Mouse (Mus musculus) cerebellum, postnatal 14 days (tissue): ENCODE data around the gene Aip.

Experiments used
- DNase-seq, 2 experiments: peaks; one replicate each; pipeline ENCODE4 v3.0.0; 2021; ENCODE audit warnings: mixed read lengths in 2 of 2

Aip gene

DNA sequence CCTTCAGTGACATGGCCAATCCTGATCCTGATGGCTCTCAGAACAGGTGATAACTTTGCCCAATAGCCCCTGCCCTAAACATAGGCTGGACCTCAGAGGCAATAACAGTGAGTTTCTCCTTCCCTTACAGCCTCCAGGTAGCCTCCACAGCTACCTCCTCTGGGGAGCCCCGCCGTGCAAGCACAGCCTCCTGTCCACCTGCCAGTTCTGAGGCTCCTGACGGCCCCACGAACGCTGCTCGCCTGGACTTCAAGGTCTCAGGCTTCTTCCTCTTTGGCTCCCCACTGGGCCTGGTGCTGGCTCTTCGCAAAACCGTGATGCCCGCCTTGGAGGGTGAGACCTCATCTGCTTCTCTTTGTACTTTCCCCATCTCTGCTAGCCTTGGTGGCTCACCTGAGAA lies 17.1 kb downstream of the Aip start:
- no peak for DNase-seq

DNA sequence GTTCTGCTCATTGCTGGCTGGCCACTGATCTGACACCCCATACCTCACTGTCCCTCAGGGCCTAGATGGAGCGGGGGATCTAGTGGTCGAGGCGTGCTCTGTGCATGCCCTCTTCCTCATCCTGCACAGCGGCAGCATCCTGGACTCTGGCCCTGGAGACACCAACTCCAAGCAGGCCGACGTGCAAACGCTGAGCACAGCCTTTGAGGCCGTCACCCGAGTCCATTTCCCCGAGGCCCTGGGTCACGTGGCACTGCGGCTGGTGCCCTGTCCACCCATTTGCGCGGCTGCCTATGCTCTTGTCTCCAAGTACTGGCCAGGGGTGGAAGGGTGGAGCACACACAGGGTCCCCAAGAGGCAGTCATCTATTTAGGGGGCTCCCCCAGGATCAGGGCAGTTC lies 19.0 kb downstream of the Aip start:
- no peak for DNase-seq

DNA sequence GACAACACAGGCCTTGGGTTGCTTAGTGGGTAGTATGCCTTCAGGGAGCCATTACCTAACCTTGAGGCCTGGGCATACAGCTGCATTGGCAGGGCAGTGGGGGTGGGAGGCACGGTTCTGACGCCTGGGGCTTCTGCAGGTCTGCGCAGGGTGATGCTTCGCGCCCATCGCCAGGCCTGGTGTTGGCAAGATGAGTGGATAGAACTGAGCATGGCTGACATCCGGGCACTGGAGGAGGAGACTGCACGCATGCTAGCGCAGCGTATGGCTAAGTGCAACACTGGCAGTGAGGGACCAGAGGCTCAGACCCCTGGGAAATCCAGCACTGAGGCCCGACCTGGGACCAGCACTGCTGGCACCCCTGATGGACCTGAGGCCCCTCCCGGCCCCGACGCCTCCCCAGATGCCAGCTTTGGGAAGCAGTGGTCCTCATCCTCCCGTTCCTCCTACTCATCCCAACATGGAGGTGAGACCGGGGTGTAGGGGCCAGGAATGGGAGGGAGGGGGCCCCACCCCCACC lies 20.9 kb downstream of the Aip start:
- no peak for DNase-seq

DNA sequence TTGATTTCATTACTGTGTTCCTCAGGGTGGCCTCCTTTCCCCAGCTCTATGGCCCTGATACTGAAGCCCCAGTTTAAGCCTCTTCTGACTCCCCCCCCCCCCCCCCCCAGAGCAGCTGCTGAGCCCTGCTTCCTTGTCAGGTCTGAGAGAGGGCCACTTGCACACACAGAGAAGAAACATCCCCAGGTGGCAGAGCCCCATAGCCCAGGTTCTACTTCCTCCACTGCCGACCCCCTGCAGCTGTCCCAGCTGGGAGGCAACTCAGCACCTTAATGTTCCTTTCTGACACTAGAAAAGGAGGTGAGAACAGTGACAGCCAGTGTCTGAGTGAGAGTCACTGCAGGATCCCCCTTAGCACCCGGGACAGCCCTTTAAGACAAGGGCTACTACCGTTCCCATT lies 21.9 kb downstream of the Aip start:
- no peak for DNase-seq

DNA sequence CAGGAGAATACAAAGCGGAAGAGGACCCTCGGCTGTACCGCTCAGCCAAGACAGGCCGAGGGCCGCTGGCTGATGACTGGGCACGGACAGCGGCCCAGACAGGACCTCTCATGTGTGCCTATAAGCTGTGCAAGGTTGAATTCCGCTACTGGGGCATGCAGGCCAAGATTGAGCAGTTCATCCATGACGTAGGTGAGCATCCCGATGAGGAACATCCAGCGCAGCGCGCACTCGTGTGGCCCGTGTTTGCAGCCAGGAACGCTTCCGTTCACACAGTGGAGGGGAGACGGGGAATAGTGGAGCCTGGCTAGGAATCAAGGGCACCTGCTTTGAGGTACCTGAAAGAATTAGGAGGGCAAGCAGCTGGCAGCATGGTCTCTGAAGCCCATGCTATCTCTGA lies 22.4 kb downstream of the Aip start:
- peak in 1 of 2 experiments; percentile 20 for DNase-seq

DNA sequence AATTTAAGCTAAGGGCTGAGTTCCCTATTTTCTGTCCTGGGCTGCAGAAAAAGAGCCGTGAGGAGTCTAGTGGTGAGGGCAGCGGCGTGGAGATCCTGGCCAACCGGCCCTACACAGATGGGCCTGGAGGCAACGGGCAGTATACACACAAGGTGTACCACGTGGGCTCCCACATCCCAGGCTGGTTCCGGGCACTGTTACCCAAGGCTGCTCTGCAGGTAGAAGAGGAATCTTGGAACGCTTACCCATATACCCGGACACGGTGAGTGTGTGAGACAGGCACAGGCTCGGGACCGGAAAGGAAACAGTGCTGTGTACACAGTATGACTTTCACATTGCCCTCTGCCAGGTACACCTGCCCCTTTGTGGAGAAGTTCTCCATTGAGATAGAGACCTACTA lies 23.0 kb downstream of the Aip start:
- peak; percentile 68 to 69 for DNase-seq

DNA sequence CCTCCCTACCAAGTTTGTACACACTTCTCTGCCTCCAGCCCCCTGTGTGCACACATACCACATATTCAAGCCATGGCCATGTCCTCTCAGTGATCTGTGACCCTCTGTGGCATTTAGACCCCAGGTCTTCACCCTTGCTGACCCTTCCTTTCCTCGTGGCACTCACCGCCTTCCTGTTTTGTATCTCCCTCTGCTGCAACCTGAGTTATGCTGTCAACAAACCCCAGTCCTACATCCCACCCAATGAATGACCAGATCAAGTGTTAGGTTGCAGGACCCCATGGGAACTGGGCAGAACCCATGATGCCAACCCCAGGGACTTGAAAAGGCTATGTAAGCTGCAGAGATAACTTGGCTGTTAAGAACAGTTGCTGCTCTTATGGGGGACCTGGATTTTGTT lies 23.6 kb downstream of the Aip start:
- no peak for DNase-seq

DNA sequence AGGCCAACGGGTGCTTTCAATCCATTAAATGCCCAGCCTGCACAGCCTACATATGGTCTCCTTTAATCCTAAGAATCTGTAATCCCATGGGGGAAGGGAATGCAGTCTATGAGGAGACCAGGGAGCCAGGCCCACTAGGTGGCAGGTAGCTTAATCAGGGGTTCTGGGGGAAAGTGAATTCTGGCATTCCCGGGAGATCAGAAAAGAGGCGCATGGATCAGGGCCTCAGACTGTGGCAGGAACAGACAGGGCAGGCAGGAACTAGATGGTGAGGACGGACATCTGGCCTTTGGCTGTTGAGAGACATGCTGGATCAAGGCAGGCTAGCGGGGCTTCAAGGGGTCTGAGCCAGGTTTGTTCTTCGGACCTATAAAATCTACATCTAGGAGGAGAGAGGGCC lies 24.2 kb downstream of the Aip start:
- DNase-seq, result peak in 1 of 2 experiments; percentile 38

DNA sequence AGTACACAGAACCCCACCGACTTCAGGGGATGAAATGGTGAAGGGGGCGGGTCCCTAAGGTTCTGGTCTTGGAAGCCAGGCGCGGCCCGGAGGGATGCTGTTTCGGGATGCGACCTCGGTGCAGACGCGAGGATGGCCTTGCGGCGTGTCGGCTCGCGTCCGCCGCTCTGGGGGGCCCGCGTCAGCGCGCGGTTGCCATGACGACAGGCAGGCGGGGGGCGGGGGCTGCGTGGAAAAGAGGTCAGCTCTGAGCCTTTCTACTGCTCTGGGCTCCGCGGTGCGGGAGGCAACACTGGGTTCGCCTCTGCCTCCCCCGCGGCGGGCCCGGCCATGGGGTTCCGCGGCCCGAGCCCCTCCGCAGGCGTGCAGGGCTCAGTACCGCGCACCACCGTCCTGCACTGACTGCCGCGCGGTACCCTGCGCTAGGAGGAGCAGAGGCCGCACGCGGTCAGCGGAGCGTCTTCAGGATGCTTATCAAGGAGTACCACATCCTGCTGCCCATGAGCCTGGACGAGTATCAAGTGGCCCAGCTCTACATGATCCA lies 24.9 kb downstream of the Aip start:
- DNase-seq, result peak; percentile 87 to 89

DNA sequence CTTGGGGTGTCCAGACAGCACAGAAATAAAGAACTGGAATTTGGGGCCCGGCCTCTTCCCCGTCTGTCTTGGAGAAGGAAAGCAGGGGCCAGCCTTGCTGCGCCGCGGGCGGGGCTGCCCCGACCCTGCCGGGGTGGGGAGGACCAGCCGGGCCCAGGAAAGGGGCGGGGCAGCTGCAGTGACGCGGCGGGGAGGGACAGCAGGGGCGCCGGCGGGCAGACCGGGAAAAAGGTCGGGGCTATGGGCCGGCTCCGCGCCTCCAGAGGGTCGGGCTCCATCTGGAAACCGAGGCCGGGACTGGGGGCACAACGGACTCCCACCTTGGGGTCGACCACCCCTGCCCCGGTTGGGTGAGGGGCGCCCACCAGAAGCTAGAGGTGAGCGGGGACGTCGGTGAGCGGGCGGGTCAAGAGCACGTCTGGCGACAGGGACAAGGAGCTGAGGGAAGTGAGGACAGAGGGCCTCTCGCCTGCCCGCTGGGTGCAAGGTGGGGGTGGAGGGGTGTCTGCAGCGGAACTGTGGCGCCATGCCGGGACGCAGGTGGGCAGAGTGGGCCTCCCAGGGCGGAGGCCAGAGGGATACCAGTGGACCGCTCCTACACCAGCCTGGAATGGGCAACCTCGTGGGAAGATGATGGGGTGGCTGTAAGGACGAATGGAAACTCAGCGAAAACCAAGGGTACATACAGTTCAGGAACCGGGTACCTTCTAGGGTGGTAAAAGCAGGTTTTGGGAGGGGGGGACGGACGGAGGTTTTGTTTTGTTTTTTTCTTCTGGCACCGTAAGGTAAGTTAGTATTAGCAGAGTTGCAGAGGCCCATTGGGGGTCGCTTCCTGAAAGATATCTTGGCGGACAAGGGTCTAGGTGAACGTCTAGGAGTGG lies 25.6 kb downstream of the Aip start, which contains the start of gene Pitpnm1:
TSS of gene Pitpnm1 (plus strand) at position 162 of the 881 bp plus-strand sequence.
- DNase-seq, result peak; percentile 62 to 64

DNA sequence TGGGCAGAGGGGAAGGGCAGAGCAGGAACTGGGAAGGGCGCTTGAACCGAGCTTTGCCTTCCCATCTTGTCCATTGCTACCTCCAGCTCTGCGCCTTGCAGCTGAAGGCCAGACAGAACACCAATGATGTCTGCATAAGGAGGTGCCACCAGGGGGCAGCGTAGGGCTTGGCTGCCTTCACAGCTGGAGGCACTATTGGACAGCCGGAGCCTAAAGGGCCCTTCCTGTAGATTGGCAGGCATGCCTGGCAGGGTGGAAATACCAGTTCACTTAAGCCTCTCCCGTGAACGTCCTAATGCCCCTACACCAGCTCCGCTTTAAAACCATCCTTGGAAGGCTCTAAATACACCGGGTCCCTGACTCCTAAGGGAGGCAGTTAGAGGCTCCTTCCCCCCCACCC lies 26.6 kb downstream of the Aip start:
- peak; percentile 93 to 94 for DNase-seq

DNA sequence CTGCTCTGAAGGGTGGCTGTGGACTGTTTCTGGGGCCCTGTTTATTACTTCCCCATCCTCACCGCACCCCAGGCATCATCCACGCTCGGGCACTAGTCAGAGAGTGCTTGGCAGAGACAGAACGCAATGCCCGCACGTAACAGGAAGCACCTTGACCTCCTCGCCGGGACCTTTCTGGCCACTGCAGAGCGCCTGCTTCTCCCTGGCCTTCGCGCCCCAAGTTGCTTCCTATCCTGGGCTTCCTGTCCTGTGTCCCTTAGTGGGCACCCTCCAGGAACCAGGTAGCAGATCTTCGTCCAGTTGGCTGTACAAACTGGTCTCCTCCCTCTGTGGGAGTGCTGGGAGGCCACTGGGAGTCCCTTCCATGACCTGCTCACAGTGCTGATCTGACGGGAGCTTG lies 27.2 kb downstream of the Aip start:
- DNase-seq, result peak in 1 of 2 experiments; percentile 28

DNA sequence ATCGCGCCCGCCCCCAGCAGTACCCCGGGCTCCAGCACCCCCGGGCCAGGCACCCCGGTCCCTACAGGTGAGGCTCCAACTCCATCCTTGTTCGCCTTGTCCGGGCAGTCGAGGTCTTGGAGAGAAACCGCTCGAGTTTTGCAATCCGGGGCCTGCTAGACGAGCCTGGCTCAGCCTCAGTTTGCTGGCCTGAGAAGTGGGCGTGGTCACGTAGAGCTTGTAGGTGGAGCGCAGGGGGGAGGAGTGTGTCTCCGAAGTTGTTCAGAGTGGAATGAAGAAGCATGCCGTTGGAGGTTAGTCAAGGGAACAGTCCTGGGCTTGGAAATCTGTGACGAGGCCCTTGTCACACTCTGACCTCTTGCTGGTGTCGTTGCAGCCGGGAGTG lies 28.2 kb downstream of the Aip start:
- no peak for DNase-seq

DNA sequence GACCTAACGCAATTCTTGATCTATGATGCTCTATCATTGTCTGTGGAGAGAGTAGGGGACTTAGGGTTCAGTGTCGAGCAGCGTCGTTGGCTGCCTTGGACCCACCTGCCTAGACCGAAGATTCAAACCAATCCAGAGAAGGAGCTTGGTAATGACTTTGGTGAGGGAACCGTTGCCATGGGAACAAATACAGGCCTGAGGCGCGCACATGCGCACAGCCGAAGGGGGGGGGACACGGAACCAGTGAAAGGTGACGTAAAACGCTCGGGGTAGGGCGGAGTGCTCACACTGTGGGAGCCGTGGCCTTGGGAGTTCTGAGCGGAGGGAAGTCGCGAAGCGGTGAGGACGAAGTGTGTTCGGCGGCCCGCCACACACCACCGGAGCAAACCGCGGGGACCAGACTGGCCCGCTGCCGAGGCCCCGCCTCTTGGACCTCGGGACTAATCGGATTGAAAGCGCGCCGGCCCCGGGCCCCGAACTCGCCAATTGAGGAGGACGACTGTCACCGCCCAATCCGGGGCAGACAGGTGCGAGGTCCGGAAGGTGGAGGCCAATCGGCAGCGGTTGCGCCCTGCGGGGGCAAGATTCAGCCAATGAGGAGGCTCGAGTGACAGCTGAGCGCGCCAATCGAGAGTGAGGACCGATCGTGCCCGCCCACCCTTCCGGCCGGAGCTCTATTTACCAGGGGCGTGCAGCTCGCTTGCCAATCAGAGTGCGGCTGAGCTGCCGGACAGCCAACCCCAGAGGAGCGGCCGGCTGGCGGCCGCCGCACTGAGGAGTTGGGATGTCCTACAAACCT lies 28.8 kb downstream of the Aip start, which contains the start of gene Cdk2ap2:
TSS of gene Cdk2ap2 (plus strand) at position 541 of the 799 bp plus-strand sequence.
- DNase-seq, result peak; percentile 100

DNA sequence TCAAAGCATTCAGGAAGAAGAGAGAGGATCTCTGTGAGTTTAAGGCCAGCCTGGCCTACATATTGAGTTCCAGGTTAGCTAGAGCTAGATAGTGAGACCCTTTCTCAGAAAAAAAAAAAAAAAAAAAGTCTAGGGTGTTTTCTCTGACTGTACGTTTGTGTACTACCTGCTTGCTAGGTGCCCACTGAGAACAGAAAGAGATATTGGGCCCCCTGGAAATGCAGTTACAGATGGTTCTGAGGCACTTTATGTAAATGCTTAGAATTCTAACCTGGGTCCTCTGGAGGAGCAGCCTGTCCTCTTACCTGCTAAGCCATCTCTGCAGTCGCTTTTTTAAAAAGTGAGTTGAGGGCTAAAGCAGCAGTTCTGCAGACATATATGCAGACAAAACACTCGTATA lies 29.9 kb downstream of the Aip start:
- no peak for DNase-seq

DNA sequence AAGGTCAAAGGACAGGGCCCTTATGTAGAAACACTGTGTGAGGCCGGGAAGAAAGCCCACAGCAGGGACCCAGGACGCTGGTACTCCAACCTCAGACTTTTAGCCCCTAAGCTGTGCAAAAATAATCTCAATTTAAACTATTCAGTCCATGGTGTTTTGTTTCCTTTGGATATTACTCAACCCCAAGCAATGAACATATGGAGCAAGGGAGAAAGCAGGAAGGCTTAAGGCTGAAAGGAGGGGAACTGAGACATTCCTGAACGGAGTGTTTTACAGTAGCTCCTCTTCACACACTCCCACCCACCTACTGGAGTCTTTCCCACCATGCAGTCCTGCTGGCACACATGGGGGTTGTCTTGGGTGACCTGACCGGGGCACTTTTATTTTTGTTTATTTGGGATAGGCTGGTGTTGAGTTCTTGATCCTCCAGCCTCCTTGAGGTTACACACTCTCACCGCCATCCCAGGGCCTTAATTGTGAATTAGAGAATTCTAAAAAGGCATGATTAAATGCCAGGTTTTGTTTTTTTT lies 30.8 kb downstream of the Aip start:
- no peak for DNase-seq

DNA sequence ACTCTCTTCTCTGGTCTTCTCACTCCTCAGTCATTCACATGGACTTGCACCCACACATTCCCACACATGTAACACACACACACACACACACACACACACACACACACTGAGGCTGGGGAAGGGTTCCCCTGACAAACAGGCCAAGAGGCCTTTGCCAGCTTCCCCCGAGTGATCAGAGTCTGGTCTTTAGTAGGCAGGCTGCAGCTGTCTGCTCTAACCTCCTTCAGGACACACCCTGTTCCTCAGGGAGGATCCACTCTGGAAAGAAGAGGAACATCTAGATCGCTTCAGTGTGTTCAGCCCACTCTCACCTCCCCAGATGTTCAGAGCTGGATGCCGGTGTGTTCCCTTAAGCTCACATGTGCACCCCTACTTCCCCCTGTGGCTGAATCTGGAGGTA lies 31.3 kb downstream of the Aip start:
- DNase-seq, result no peak

DNA sequence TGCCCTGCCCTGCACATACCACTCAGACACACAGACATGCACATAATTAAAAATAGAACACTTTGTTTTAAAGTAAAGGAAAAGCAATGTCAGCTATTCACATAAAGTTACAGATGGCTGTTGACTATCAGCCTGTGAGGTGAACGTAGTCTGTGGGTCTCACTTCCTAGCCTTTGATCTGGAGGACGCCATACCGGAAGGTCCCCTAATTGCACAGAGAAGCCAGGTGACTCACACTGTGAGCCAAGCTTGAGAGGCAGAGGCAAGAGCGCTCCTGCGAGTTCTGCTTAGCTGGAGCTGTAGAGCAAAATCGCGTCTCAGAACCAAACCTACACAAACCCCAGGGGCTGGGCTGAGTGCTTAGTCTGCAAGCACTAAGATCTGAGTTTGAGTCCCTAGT lies 31.9 kb downstream of the Aip start:
- DNase-seq, result no peak

DNA sequence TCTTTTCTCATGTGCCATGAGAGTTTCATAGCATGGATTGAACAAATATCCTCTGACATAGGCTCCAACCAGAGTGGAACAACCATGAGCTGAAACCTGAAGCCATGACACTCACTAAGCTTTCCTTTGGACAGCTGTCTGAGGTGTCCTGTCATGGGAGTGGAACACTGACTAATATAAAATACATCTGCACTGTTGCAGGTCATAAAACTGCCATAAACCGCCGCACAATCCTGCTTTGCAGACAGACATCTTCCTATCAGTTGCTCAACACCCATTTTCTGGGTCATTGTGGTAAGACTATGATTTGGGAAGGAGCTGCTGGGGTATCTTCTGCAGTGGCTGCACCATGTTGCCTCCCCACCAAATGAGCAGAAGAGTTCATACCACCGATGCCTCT lies 32.9 kb downstream of the Aip start:
- DNase-seq, result no peak

DNA sequence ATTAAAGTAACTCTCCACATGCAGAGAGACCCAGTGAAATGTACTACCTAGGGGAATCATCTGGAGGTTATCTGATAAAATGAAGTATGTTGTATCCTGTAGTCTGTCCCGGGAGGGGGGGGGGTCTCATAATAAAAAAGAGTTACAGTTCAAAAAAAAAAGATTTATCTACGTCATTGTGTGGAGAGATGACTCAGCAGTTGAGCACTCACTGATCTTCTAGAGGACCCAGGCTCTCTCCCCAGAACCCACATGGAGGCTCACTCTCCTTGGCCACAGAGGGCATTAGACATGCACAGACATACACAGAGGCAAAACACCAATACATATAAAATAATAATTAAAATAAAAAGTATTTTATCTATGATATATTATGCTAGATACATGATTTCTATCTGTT lies 34.3 kb downstream of the Aip start:
- DNase-seq, result no peak

DNA sequence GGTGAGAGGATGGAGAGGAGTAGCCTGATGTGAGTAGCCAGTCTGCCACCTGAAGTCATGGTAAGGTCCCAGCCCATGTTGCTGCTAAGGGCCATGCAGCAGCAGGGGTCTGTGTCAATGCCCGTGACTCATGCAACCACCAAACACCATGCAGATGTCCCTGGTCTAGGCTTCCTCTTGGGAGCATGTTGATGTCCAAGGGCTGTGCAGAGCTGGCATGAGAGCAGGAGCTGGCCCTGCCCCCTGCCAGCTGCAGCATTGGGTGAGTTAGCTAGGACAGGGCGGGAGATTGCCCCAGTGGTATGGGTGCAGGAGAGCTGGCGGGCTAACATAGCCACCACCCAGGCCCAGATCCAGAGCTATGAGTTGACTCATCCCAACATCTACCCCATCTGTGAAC lies 35.2 kb downstream of the Aip start:
- DNase-seq, result no peak

DNA sequence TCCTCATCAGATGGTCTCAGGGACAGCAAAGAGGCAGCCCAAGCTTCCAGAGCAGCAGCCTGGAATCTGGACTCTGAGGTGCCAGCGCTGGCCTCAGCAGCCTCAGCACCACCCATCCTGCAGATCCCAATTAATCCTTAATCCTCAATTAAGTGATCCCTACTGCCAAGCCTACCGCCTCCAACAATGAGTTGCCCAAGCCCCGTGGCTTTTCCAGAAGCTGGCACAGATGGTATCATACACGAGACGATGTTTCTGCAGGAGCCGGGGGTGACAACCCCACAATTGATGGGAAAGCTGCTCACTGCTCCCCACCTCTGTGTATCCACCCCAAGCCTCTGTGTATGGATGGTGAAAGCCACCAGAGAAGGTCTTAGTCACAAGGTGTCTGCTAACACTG lies 36.5 kb downstream of the Aip start:
- DNase-seq, result no peak

DNA sequence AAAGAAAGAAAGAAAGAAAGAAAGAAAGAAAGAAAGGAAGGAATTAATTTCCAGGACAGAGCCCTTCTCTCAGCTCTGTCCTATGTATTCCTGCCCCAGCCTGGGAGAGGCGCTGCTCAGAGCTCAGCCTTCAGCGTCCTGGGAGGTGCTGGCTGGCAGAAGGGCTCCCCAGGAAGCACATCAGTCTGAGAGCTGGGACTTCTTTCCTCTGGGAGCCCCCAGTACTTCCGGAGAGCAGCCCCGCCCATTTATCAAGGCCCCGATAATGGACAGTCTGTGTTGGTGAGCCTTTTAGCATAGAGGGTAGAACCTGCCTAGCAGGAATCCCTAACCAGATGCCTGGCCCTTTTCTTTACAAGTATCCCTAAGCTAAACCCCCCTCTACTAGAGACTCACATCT lies 37.5 kb downstream of the Aip start:
- DNase-seq, result no peak
